Mouse (Mus musculus): Measurements from ENCODE around the gene Cux1. TPM values are rescaled to one million over a fixed set of nuclear protein-coding genes. Genes with fewer than 3 reads are reported as not detected.

Cux1 gene
- polyA plus RNA-seq, 1 experiment from 2014 or later: 100 TPM

- Histone ChIP-seq H3K9ac (ENCODE audit: low read depth, low read length) (no peak overlapping the region), H3K27me3 (replicated peaks; ENCODE audit: control insufficient read depth, insufficient read depth, low read length) (no peaks in the 10 kb centered on the region), H3K4me1 (ENCODE audit: control insufficient read depth, insufficient read depth, low read depth, low read length) (peaks cover 11% of the 10 kb centered on the region), H3K27ac (ENCODE audit: low read depth, low read length) (no peak overlapping the region), H3K9me3 (ENCODE audit: control insufficient read depth, low read length) (no peaks in the 10 kb centered on the region), H3K4me2 (ENCODE audit: low read length) (no peak overlapping the region), H3K4me3 (ENCODE audit: low read length) (no peak overlapping the region), H3K36me3 (ENCODE audit: control insufficient read depth, insufficient read depth, low read length) (peaks cover 8% of the 10 kb centered on the region; the same call in 1 of the 2 replicates)
- no peak for ATAC-seq
- WGBS: 69% methylated on average over 6 of the region's 6 CpGs
Measured at GRCm38 (mm10) chr5:136300880-136301279, 266.4 kb downstream of the Cux1 start.

- H3K4me3 ChIP-seq (ENCODE audit: low read length): no peak overlapping the region
- no peak overlapping the region for H3K9ac ChIP-seq (ENCODE audit: low read depth, low read length)
- no peaks in the 10 kb centered on the region for H3K27me3 ChIP-seq (replicated peaks; ENCODE audit: control insufficient read depth, insufficient read depth, low read length)
- no peaks in the 10 kb centered on the region for H3K9me3 ChIP-seq (ENCODE audit: control insufficient read depth, low read length)
- 0 out of 2 replicates have a peak, but pooled peaks cover 3% of the 10 kb centered on the region for H3K36me3 ChIP-seq (ENCODE audit: control insufficient read depth, insufficient read depth, low read length)
- H3K4me1 ChIP-seq (ENCODE audit: control insufficient read depth, insufficient read depth, low read depth, low read length): peaks cover 18% of the 10 kb centered on the region
- 70% methylated on average over 6 of the region's 6 CpGs for WGBS
- no peak for ATAC-seq
- no peak overlapping the region for H3K4me2 ChIP-seq (ENCODE audit: low read length)
- H3K27ac ChIP-seq (ENCODE audit: low read depth, low read length): no peak overlapping the region
Measured at GRCm38 (mm10) chr5:136297691-136298090, 269.6 kb downstream of the Cux1 start.

DNA sequence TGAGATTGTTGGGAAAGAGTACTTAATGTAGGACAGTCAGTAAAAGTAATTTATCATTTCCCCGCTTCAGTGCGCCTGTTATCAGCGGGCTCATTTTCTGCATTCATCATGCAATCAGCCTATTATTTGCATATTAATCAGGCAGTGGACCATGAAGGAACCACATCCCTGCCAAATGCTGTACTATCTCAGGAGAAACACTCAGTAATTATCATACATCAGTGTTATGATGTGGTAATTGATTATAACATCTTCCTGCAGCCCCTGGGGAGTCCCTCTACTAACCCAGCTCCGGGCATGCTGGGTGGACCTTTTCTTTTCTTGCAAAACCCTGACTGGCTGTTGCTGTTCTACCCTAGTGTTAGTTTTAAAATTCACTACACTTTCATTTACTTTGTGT, 270.4 kb downstream of the Cux1 start:
- WGBS: 51% methylated on average over 4 of the region's 4 CpGs
- H3K4me3 ChIP-seq (ENCODE audit: low read length): no peak overlapping the region
- no peaks in the 10 kb centered on the region for H3K27me3 ChIP-seq (replicated peaks; ENCODE audit: control insufficient read depth, insufficient read depth, low read length)
- H3K9me3 ChIP-seq (ENCODE audit: control insufficient read depth, low read length): no peaks in the 10 kb centered on the region
- peaks cover 23% of the 10 kb centered on the region for H3K4me1 ChIP-seq (ENCODE audit: control insufficient read depth, insufficient read depth, low read depth, low read length)
- H3K4me2 ChIP-seq (ENCODE audit: low read length): no peak overlapping the region
- no peak overlapping the region for H3K9ac ChIP-seq (ENCODE audit: low read depth, low read length)
- peak; percentile 56 for ATAC-seq
- H3K27ac ChIP-seq (ENCODE audit: low read depth, low read length): no peak overlapping the region
- H3K36me3 ChIP-seq (ENCODE audit: control insufficient read depth, insufficient read depth, low read length): 0 out of 2 replicates have a peak, but pooled peaks cover 3% of the 10 kb centered on the region

DNA sequence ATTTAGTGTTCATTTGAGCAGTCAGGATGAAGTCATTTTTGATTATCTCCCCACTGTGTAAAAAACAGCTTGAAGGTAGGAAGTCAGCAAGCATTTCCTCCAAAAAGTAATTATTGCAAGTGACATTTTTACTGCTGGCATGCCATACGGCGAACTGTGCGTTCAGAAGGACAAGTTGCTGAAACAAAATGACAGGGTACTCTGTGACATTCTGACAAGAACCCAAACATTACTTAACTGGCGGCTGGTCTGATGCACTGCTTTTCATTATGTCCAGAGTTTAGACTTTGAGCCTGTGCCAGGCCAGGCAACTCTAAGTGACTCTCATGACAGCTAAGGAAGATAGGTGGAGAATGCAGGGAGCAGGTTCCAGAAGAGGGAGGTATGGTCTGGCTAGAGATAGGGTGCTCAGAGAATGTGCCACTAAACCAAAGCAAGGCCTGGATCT, 274.3 kb downstream of the Cux1 start:
- H3K27ac ChIP-seq (ENCODE audit: low read depth, low read length): no peak overlapping the region
- no peaks in the 10 kb centered on the region for H3K36me3 ChIP-seq (ENCODE audit: control insufficient read depth, insufficient read depth, low read length)
- no peaks in the 10 kb centered on the region for H3K27me3 ChIP-seq (replicated peaks; ENCODE audit: control insufficient read depth, insufficient read depth, low read length)
- H3K4me1 ChIP-seq (ENCODE audit: control insufficient read depth, insufficient read depth, low read depth, low read length): peaks cover 23% of the 10 kb centered on the region
- H3K9me3 ChIP-seq (ENCODE audit: control insufficient read depth, low read length): no peaks in the 10 kb centered on the region
- 39% methylated on average over 4 of the region's 4 CpGs for WGBS
- H3K4me3 ChIP-seq (ENCODE audit: low read length): no peak overlapping the region
- no peak overlapping the region for H3K4me2 ChIP-seq (ENCODE audit: low read length)
- no peak overlapping the region for H3K9ac ChIP-seq (ENCODE audit: low read depth, low read length)
- no peak for ATAC-seq

- no peak overlapping the region for H3K4me3 ChIP-seq (ENCODE audit: low read length)
- H3K27ac ChIP-seq (ENCODE audit: low read depth, low read length): peak overlapping the region; percentile 57; the same call in 1 of the 2 replicates
- H3K9ac ChIP-seq (ENCODE audit: low read depth, low read length): no peak overlapping the region
- H3K27me3 ChIP-seq (replicated peaks; ENCODE audit: control insufficient read depth, insufficient read depth, low read length): no peaks in the 10 kb centered on the region
- H3K9me3 ChIP-seq (ENCODE audit: control insufficient read depth, low read length): no peaks in the 10 kb centered on the region
- WGBS: 30% methylated on average over 2 of the region's 2 CpGs
- peaks cover 16% of the 10 kb centered on the region for H3K4me1 ChIP-seq (ENCODE audit: control insufficient read depth, insufficient read depth, low read depth, low read length)
- no peak for ATAC-seq
- no peak overlapping the region for H3K4me2 ChIP-seq (ENCODE audit: low read length)
- H3K36me3 ChIP-seq (ENCODE audit: control insufficient read depth, insufficient read depth, low read length): no peaks in the 10 kb centered on the region
Measured at GRCm38 (mm10) chr5:136292361-136292760, 274.9 kb downstream of the Cux1 start.

- no peak for ATAC-seq
- WGBS: 100% methylated on average over 2 of the region's 2 CpGs
- no peak overlapping the region for H3K4me2 ChIP-seq (ENCODE audit: low read length)
- no peak overlapping the region for H3K27ac ChIP-seq (ENCODE audit: low read depth, low read length)
- H3K9me3 ChIP-seq (ENCODE audit: control insufficient read depth, low read length): no peaks in the 10 kb centered on the region
- H3K36me3 ChIP-seq (ENCODE audit: control insufficient read depth, insufficient read depth, low read length): no peaks in the 10 kb centered on the region
- no peak overlapping the region for H3K4me3 ChIP-seq (ENCODE audit: low read length)
- H3K4me1 ChIP-seq (ENCODE audit: control insufficient read depth, insufficient read depth, low read depth, low read length): peaks cover 12% of the 10 kb centered on the region
- H3K9ac ChIP-seq (ENCODE audit: low read depth, low read length): no peak overlapping the region
- no peaks in the 10 kb centered on the region for H3K27me3 ChIP-seq (replicated peaks; ENCODE audit: control insufficient read depth, insufficient read depth, low read length)
Measured at GRCm38 (mm10) chr5:136291562-136291961, 275.7 kb downstream of the Cux1 start.

- WGBS: 75% methylated on average over 3 of the region's 3 CpGs
- Histone ChIP-seq H3K36me3 (ENCODE audit: control insufficient read depth, insufficient read depth, low read length) (peaks cover 8% of the 10 kb centered on the region; the same call in 1 of the 2 replicates), H3K27ac (ENCODE audit: low read depth, low read length) (no peak overlapping the region), H3K9me3 (ENCODE audit: control insufficient read depth, low read length) (no peaks in the 10 kb centered on the region), H3K4me3 (ENCODE audit: low read length) (no peak overlapping the region), H3K27me3 (replicated peaks; ENCODE audit: control insufficient read depth, insufficient read depth, low read length) (no peaks in the 10 kb centered on the region), H3K9ac (ENCODE audit: low read depth, low read length) (no peak overlapping the region), H3K4me2 (ENCODE audit: low read length) (no peak overlapping the region), H3K4me1 (ENCODE audit: control insufficient read depth, insufficient read depth, low read depth, low read length) (peaks cover 12% of the 10 kb centered on the region)
- 0 out of 2 replicates have a peak, but pooled peaks have one; percentile 48 for ATAC-seq
Measured at GRCm38 (mm10) chr5:136289776-136290175, 277.5 kb downstream of the Cux1 start.

- Histone ChIP-seq H3K27me3 (replicated peaks; ENCODE audit: control insufficient read depth, insufficient read depth, low read length) (no peaks in the 10 kb centered on the region), H3K27ac (ENCODE audit: low read depth, low read length) (no peak overlapping the region), H3K9ac (ENCODE audit: low read depth, low read length) (no peak overlapping the region), H3K9me3 (ENCODE audit: control insufficient read depth, low read length) (no peaks in the 10 kb centered on the region), H3K4me2 (ENCODE audit: low read length) (no peak overlapping the region), H3K4me3 (ENCODE audit: low read length) (no peak overlapping the region), H3K4me1 (ENCODE audit: control insufficient read depth, insufficient read depth, low read depth, low read length) (peaks cover 12% of the 10 kb centered on the region), H3K36me3 (ENCODE audit: control insufficient read depth, insufficient read depth, low read length) (peaks cover 8% of the 10 kb centered on the region; the same call in 1 of the 2 replicates)
- WGBS: 77% methylated on average over 6 of the region's 6 CpGs
- ATAC-seq: no peak
Measured at GRCm38 (mm10) chr5:136288351-136289081, 278.8 kb downstream of the Cux1 start.

DNA sequence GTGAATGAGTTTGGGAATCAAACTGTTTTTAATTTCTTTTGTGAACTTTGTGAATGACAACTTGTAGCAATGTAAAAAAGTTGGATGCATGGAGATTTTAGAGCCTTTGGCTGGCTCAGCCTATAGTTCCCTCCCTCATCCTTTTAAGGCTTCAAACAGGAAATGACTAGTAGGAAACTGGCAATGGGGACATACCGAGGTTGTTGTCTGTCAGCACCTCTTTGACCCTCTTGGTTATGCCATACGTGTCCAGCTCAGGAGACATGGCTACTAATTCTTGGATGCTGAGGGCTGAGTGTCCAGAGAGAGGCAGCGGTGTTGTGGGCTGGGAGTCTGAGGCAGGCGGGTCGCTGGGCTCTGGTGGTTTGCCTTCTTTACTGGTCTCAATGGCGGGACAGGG, 280.7 kb downstream of the Cux1 start:
- Histone ChIP-seq H3K4me3 (ENCODE audit: low read length) (no peak overlapping the region), H3K9ac (ENCODE audit: low read depth, low read length) (no peak overlapping the region), H3K9me3 (ENCODE audit: control insufficient read depth, low read length) (no peaks in the 10 kb centered on the region), H3K27ac (ENCODE audit: low read depth, low read length) (no peak overlapping the region), H3K27me3 (replicated peaks; ENCODE audit: control insufficient read depth, insufficient read depth, low read length) (no peaks in the 10 kb centered on the region), H3K4me2 (ENCODE audit: low read length) (no peak overlapping the region), H3K36me3 (ENCODE audit: control insufficient read depth, insufficient read depth, low read length) (peaks cover 12% of the 10 kb centered on the region), H3K4me1 (ENCODE audit: control insufficient read depth, insufficient read depth, low read depth, low read length) (no peaks in the 10 kb centered on the region)
- no peak for ATAC-seq
- 86% methylated on average over 6 of the region's 6 CpGs for WGBS

Measured in hindbrain, embryonic 16.5 days (tissue).